Mouse (Mus musculus): ENCODE results near the gene Atp8a1. TPM values are rescaled to one million over a fixed set of nuclear protein-coding genes. Genes with fewer than 3 reads are reported as not detected.

Atp8a1 gene
- polyA plus RNA-seq, 1 experiment = 2.6 TPM

- WGBS = 3% methylated on average over 66 of the region's 66 CpGs
- no peak for DNase-seq (ENCODE audit: low read depth, low spot score)
Observed at GRCm38 (mm10) chr5:67606916-67607803, 240.1 kb downstream of the Atp8a1 start.

- 48% methylated on average over 5 of the region's 5 CpGs for WGBS
- DNase-seq (ENCODE audit: low read depth, low spot score) = no peak
Observed at GRCm38 (mm10) chr5:67605951-67606350, 241.3 kb downstream of the Atp8a1 start.

- 63% methylated on average over 9 of the region's 9 CpGs for WGBS
- DNase-seq (ENCODE audit: low read depth, low spot score) = no peak
Observed at GRCm38 (mm10) chr5:67599935-67600334, 247.3 kb downstream of the Atp8a1 start.

GRCm38 (mm10) chr5:67595629-67596028 lies 251.6 kb downstream of the Atp8a1 start:
- 71% methylated on average over 7 of the region's 7 CpGs for WGBS
- DNase-seq (ENCODE audit: low read depth, low spot score) = no peak

- DNase-seq (ENCODE audit: low read depth, low spot score) = no peak
- 56% methylated on average over 1 of the region's 1 CpGs for WGBS
Observed at GRCm38 (mm10) chr5:67595070-67595469, 252.2 kb downstream of the Atp8a1 start.

- no peak for DNase-seq (ENCODE audit: low read depth, low spot score)
- WGBS = 49% methylated on average over 6 of the region's 6 CpGs
Observed at GRCm38 (mm10) chr5:67579725-67580633, 267.3 kb downstream of the Atp8a1 start.

- DNase-seq (ENCODE audit: low read depth, low spot score) = no peak
- WGBS = 62% methylated on average over 2 of the region's 2 CpGs
Observed at GRCm38 (mm10) chr5:67575705-67576104, 271.5 kb downstream of the Atp8a1 start.

GRCm38 (mm10) chr5:67574039-67574438 lies 273.2 kb downstream of the Atp8a1 start:
- WGBS = 90% methylated on average over 9 of the region's 9 CpGs
- DNase-seq (ENCODE audit: low read depth, low spot score) = no peak

- no peak for DNase-seq (ENCODE audit: low read depth, low spot score)
- WGBS = 59% methylated on average over 6 of the region's 6 CpGs
Observed at GRCm38 (mm10) chr5:67572552-67573155, 274.6 kb downstream of the Atp8a1 start.

Other genes starting within 250 kb of the Atp8a1 start
- 1.8 and 2.6 TPM in 2 replicates for gene Shisa3, start 239.6 kb downstream of the Atp8a1 start, polyA plus RNA-seq (2012; rRNA removed)
- not detected in 2 replicates for gene Gm5108, start 94.2 kb upstream of the Atp8a1 start, polyA plus RNA-seq (2012; rRNA removed)
- gene Gm21905, start 99.0 kb upstream of the Atp8a1 start, polyA plus RNA-seq (2012; rRNA removed) = not detected in 2 replicates
- gene Grxcr1, start 184.4 kb upstream of the Atp8a1 start, polyA plus RNA-seq (2012; rRNA removed) = not detected in 2 replicates